Mouse (Mus musculus) right cerebral cortex, postnatal 4 days (tissue): ENCODE measurements around the gene Rarg.

Source experiments
- DNase-seq: peaks from one replicate; pipeline ENCODE4 v3.0.0-alpha.2; 2022

Rarg gene

DNA sequence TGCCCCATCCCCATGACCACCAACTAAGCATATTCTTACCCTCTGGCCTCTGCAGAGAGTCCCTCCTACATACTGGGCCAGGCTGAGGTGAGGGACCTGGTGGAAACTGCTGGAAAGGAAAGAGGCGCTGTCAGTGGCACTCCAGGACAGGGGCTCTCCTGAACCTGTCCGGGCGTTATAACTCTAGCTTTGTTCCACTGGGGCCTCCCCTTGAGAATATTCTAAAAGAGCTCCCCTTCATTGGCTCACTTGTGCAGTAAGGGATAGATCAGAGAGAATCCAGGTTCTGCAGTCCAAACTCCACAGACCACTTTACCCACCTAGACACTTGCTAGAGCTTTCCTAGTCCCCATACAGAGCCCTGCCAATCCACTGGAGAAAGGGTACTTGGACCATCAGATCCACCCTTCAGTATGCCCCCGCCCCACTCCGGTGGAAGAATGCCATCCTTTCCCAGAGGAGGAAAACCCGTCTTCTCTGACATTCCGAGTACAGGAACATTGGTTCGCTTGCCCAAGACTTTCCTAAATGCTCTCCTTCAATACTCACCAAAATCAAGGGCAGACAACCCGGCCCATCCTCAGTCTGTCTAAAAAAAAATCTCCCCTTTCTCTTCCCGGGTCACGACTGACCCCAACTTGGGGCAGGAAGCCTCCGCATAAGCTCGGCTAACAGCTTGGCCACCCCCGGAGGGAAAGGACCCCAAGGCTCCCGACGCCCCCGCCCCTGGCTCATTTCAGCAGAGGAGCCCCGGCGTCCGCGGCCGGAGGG, 701 bp downstream of the Rarg start:
- DNase-seq: peak; percentile 32

DNA sequence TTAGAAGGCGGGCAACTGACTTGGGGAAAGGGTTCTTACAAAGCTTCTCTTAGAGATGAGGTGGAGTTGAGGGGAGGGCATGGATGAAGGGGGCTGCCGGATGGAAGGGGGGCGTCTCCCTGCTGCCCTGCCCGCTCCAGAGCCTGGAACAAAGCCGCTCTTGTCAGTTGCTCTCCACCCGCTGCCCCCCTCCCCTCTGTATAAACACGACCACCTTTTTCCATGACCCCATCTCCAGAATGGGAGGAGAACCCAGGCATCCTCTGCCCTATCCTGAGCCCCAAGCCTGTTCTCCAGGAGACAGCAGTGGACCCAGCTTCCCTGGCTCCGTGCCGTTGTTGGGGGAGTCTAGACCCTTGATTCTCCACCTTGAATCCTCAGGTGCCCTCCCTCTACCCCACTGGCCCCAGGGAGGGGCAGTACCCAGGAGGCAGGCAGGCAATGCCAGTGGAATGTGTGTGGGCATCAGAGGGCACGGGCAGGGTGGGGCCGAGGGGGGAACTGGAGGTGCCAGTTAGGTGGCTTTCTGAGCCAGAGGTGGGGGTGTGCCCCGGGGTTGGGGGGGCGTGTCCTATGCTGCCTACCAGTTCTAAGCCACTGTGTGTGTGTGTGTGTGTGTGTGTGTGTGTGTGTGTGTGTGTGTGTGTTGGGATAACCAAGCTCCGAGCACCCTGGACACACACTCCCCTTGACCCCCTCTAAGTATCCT, 1.6 kb downstream of the Rarg start:
- DNase-seq: no peak

DNA sequence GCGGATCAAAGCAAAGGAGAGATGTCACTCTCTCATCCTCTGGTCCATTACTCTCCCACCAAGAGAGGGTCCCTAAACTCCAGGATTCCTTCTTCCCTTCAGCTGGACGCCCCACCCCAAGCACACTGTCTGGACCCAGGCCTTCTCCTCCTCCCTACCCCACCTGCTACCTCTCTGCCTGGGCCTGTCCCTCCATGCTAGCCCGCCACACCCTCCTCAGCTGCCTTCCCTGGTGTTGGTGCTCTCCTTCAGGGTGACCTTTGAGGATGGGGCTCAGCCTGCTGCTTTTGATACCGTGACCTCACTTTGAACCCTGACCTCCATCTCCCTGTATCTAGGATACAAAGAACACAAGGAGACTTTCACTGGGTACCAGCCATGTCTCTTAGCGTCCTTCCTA, 6.8 kb downstream of the Rarg start:
- DNase-seq: no peak

DNA sequence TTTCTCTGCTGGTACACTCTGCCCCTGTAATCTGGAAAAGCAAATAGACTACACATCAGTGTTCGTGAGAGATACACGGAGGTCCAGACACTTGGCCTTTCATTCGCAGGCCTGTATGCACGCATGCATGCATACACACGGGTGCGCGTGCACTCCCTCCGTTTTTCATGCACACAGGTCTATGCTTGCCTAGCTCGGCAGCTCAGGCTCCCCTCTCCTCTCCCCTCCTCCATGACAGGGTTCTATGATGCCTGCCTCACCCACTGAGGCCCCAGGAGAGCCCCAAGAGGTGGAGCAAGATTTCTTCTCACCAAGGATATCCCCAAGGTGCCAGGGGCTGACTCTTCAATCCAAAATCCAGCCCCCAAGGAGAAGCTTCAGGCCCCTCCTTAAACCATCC, 7.3 kb downstream of the Rarg start:
- no peak for DNase-seq

DNA sequence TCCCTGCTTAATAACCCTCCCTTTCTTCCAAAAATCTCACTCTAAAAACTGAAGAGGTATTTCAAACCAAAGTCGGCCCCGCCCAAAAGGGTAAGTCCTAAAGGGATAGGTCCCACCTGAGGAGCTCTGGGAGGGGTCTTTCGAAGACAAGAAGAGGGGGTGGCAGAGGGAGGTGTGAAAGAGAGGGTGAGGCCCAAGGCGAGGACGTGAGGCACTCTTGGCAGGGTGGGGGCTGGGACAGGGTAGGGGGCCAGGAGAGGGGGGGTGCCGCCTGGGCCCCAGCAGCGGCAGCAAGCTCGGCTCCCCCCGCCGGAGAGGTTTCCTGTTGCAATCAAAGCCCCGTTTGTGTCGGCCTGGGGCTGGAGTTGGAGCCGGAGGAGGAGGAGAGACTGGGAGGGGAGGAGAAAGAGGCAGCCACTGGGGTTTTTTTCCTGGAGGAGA, 8.0 kb downstream of the Rarg start:
- DNase-seq: peak; percentile 25

DNA sequence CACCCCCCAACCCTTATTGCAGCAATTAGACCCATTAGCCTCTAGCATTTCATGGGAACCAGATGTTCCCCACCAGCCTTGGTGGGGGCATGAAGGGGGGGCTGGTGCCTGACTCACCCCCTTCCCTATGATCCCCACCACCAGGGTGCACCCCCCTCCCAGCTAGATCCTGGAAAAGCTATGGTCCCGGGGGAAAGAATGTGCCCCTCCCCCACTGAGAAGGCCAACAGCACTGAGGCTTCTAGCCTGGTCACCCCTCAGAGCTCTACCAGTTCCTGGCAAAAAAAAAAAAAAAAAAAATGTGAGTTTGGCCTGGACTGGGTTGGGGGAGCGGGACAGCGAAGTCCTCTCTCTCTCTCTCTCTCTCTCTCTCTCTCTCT, 8.5 kb downstream of the Rarg start:
- DNase-seq: no peak

DNA sequence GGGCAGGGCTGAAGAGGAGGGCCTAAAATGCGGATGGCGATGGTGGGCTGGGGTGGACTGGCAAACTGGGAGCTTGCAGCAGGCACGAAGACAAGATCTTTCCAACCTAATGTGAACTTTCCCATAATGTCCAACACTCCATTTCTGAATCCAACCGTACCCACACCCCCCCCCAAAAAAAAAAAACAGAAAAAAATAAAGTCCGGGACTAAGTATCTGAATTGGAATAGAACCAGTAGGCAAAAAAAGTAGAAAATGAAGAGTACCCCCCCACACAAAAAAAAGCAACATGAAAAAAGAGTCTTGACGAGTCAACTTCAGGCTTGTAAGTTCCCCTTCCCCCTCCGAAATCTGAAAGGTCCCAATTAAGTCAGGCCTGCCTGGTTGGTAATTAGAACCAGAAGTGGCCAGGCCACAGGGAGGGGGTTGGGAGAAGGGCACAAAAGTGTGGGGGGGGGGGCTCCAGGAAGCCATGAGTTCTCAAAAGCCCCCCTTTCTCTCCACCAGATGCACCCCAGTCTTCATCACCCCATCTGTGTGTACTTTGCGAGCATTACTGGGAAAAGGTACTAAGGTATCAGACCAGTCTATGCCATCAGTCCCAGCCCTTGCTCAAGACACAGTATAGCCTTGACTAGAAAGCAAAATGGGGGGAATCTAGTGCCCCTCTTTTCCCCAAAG, 9.0 kb downstream of the Rarg start:
- DNase-seq: no peak

DNA sequence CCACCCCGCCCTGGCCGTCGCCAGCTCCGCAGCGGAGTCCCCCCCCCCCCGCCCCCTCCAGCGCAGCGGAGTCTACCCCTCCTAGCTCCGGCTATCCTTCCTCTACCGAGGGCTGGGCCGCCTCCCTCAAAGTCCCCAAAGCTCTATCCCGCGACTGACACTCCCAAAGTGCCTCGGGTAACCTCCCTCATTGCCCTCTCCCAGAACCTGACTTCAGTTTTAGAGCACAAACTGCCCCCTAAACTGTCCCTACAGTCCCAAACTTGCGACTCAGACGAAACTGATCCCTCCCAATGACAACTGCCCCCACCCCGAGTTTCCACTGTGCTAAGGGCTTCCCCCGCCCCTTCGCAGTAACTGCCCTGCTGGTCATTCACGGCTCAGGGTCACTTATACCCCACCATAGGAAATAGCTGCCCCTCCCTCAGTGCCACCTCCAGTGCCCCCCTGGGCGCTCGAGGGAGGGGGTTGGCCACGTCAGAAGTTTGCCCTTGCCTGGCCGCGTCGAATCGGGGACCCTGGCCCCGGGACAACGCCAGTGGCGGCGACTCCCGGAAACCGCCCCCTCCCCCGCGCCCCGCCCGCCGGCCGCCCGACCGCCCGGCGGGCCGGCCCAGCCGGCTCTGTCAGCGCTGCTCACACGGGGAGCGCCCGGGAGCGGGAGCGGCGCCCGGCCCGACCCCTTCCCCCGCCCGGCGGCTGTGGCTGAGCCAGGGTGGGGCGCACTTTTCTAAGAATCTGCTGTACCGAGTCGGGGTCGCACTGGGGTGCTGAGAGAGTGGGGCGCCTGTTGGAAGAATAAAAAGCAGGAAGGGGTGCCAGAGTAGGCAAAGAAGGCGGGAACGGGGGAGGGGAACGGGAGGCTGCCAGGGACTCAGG, 9.8 kb downstream of the Rarg start:
- DNase-seq: peak; percentile 52

DNA sequence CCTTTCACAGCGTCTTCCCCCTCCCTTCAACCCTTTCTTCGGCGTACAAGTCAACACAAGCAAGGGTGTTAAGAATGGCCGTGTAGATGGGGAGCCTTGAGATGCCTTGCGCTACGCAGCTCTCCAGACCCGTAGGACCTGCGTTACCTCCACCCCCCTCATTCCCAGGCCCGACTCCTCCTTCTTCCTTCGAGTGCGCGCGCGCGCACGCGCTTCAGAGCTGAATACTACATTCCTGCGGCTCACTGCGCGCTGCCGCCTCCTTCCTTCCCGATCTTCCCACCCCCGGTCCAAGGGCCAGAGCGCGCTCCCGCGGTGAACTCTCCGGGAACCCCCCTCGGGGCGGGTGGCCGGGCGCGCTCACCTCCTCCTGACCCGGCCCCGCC, 10.5 kb downstream of the Rarg start:
- DNase-seq: peak; percentile 92

DNA sequence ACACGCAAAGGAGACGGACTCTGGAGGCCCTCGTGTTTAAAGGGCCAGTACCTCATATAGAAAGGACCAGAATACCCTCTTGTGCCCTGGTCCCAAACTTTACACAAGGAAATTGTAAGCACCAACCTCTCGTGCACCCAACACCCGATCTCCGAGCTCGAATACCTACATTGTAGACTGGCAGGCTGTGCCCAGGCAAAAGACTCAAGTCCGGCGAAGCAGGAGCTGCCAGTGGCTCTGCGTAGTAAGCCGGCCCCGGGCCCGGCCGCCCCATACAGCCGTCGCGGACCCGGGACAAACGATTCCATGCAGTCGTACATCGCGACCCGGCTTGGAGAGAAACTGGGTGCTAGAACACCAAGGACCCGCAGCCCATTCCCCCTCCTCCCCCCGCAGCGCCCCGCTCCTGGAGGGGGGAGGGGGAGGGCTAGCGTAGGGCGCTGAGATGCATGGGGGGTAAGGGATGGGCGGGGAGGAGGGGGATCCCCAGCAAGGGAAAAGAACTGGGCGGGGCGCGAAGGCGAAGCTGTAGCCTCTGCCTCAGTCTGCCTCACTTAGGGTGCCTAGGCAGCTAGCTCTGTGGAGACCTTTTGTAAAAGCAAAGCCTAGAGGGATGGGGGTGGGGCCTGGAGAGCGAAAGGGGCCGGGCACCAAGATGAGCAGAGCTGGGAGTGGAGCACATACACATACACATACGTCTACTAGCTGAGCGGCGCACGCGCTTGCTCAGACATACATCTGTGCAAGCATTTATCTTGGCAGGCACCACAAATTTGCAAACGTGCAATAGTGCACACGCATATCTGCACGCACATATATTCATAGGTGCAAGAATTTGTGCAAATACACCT, 11.2 kb downstream of the Rarg start:
- DNase-seq: peak; percentile 74

DNA sequence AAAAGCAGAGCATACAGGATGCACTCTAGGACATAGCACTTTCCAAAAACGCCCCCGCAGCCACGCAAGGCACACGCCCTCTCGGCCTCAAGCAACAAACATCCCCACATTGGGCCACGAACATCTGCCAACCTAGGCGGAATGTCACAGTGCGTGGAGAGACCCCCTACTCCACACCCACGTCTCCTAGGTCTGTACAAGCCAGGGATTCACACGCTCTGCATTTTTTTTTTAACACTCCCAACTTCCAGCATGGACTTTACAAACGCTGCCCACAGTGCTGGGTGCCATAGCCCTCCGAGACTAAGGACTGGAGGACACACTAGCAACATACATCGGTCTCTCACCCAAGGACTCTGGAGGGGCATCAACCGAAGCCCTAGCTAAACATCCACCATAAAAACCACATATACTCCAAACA, 11.8 kb downstream of the Rarg start:
- DNase-seq: no peak

DNA sequence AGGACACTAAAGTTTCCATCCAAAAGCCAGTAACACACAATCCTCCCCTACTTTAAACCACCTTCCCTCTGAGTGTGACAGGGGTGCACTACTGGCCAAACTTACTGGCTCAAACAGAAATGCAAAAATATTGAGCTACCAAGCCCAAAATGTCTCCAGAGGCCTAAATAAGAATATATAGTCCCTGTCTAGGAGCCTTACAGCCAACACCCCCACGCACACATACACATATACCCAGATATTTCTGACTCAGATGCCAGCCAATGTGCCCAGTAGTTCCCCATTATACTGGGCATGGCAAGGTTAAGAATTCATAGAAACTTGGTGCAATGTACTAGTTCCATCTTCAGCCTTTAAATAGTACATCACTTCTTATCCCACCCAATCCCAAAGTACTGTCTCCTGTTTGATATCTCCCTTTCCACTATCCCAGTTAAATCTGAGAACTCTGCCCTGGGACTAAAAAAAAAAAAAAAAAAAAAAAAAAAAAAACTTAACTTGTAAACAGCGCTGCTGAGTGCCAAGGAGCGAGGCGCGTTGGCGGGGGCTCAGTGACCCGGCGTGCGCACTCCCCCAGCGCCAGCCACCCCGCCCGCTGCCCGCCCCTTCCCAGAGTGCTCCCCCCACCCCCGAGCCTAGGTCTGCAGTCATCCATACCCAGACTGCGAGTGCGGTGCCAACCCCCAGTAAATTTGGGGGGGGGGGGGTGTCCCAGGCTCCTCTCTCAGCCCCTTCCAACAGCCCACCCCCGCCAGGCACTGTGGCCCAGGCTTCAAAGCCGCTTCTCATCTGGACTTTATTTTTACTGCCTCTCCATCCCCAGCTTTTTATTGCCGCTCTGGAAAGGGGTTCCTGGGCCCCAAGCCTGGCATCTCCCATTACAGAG, 12.8 kb downstream of the Rarg start:
- no peak for DNase-seq

DNA sequence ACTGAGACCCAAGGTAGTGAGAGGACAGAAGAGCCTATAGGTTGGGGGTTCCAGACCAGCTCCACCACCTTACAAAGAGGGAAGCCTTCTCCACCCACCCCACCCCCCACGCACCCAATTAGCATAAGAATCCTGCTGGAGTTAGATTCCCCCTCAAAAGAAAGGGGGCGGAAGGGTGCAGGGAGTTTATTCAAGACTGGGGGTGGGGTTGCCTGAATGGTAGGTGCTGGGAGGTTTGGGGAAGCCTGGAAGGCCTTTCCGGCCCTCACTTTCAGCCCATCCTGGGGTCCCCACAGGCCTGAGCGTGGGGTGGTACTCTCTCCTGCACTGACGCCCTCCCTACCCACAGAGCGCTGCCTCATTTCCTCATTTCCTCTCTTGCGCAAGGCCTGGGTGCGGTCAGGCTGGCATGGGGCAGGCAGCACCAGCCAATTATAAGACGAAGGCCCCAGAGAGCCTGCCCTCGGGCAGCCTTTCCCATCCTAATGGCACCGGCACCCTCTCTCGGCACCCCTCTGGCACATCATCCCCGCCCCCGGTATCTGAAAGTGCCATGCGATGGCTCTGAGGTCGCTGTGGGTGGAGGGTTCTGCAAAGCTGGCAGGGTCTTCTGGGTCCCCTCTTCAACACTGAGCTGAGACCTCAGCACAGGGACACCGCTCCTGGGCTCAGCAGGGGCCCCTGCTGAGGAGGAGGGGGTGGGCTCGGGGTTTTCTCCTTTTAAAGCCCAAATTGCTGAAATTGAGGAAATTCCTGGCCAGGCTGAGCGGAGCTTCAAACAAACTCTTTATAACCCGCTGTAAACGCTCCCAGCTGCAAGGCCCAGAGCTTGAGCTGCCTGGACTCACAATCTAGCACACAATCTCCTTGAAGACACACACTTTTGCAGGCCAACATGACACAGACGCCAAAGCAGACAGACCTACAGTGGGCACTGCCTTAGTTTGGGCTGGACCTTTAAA, 13.8 kb downstream of the Rarg start:
- DNase-seq: no peak

DNA sequence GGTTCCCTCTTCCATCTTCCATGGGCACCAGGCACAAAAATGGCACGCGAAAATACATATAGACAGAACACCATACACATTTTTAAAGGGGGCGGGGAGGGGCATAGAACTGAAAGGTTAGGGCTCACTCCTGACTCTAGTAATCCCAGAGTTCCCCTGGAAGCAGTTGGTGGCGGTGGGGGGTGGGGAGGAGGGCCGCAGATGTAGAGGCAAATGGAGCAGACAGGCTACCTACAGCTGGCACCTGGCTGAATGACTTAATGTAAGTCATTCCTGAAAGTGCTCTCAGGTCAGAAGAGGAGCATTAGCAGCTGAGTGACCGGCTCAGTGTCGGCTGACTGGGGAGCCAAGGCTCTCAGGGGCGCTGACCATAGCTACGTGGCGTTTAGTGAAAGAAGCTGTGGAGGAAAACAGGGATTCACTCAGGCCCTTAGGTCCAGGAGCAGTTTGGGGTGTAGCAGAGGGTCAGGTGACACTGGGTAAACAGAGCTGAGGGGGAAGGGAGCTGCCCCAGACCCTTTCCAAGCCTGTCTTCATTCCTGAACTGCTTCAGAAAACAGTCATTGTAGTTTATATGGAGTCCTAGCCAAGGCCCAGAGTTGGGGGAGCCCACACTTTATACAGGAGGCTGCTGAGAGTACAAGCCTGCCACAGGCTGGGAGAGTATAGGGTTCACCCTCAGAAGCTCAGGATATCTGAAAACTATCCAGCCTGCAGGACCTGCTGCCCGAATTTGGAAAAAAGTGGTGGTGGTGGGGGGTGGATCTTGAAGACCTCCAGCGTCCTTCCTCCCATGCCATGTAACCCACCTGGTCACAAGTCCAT, 14.7 kb downstream of the Rarg start:
- DNase-seq: no peak

DNA sequence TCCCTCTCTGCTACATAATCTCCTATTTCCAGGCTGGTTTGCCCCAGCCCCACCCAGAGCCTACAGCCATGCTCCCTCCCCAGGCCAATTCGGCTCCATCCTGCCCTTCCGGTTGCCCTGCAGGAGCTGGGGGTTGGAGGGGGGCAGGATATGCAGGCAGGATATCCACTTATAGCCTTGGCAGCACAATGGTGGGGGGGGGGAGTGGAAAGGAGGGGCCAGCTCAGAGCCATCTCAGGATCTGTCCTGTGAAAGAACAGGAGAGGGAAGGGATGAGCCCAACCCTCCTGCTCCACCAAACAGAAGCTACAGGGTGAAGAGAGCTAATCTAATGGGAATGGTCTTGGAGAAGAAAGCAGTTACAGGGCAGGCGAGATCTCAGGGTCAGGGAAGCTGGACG, 16.7 kb downstream of the Rarg start:
- no peak for DNase-seq

DNA sequence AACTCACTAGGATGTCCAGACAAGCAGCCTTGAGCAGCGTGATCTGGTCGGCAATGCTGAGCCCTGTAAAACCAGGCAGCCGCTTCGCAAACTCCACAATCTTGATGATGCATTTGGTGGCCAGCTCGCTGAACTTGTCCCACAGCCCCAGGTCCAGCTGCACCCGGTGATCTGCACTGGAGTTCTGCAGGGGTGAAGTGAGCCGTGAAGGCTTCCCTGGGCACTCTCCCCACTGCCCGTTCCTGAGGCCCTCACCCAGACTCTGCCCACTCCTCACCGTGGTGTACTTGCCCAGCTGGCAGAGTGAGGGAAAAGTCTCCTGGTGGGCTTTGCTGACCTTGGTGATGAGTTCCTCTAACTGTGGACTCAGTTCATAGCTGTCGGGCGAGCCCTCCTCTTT, 17.5 kb downstream of the Rarg start:
- DNase-seq: no peak

DNA sequence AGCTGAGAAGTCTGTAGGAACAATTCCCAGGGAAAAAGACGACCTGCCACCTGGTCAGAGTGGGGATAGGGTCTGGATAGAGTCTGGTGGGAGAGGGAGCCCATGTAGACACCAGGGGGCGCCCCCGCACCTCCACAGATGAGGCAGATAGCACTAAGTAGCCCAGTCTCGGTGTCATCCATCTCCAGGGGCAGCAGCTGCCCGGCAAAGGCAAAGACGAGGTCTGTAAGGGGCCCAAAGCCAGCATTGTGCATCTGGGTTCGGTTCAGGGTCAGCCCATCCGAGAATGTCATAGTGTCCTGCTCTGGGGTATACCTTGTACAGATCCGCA, 18.1 kb downstream of the Rarg start:
- DNase-seq: peak; percentile 88

DNA sequence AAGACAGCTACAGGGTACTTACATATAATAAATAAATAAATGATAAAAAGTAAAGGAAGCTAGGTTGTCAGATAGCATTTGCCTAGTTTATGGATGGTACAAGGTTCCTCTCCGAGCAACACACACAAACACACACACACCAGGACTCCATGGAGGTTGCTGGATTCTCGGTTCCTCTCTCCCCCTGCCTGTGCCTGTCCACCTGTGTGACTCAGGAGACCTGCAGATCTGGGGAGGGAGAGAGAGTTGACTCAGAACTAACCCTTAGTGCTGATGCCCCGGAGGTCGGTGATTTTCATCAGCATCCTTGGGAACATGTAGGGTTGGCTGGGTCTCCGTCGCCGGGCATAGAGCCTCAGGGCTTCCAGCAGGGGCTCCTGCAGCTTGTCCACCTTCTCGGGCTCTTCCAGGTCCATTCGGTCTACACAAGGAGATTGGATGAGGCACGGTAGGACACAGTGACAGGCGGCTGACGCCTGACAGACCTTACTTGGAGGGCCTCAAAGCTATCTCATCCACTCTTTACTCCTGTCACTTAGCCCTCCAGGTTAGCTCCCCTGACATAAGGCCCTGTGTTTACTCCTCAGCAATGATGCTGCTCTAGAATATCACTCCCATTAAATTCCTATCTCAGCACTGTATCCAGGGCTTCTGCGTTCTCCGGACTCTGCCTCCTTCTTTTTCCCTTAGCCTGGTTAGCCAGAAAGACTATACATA, 18.6 kb downstream of the Rarg start:
- DNase-seq: no peak
